Mouse (Mus musculus): ENCODE data around the gene Nusap1. TPM values are rescaled to one million over a fixed set of nuclear protein-coding genes. Genes with fewer than 3 reads are reported as not detected.

Gene Nusap1
- 29.6 and 35.9 TPM in 2 replicates for polyA plus RNA-seq (2015; fragmentation: Nextera tagmentation; extraction: Ambion mirVana)

- Histone ChIP-seq H3K9ac (replicated peaks; ENCODE audit: low read depth, low read length) (peak within 1 kb of the TSS; percentile 39), H3K4me3 (replicated peaks; ENCODE audit: low read length) (peak within 1 kb of the TSS; percentile 58), H3K36me3 (ENCODE audit: control insufficient read depth, insufficient read depth) (no peaks in the 10 kb centered on the region), H3K27ac (ENCODE audit: low read length) (no peak within 1 kb of the TSS), H3K27me3 (replicated peaks; ENCODE audit: control insufficient read depth, insufficient read depth, low read length) (no peaks in the 10 kb centered on the region), H3K4me1 (replicated peaks; ENCODE audit: control insufficient read depth, insufficient read depth, low read length) (peaks cover 12% of the 10 kb centered on the region), H3K4me2 (ENCODE audit: low read length) (peak within 1 kb of the TSS; percentile 78), H3K9me3 (ENCODE audit: control insufficient read depth, low read length) (no peaks in the 10 kb centered on the region)
- WGBS, result under 1% methylated on average over 55 of the region's 55 CpGs
- peak; percentile 100 for ATAC-seq
Measured at GRCm38 (mm10) chr2:119618199-119618982, at the start of gene Nusap1, which contains the start of gene Oip5. Gene Nusap1 (plus strand): TSS chr2:119618298. Gene Oip5 (minus strand): TSS chr2:119618469.

GRCm38 (mm10) chr2:119572471-119572870 lies 45.6 kb upstream of the Nusap1 start:
- H3K36me3 ChIP-seq (ENCODE audit: control insufficient read depth, insufficient read depth), result peaks cover 6% of the 10 kb centered on the region
- H3K9ac ChIP-seq (replicated peaks; ENCODE audit: low read depth, low read length), result no peak overlapping the region
- H3K27ac ChIP-seq (ENCODE audit: low read length), result no peak overlapping the region
- H3K4me2 ChIP-seq (ENCODE audit: low read length), result no peak overlapping the region
- no peaks in the 10 kb centered on the region for H3K4me1 ChIP-seq (replicated peaks; ENCODE audit: control insufficient read depth, insufficient read depth, low read length)
- H3K27me3 ChIP-seq (replicated peaks; ENCODE audit: control insufficient read depth, insufficient read depth, low read length), result no peaks in the 10 kb centered on the region
- no peak for ATAC-seq
- WGBS, result 100% methylated on average over 1 of the region's 1 CpGs
- H3K4me3 ChIP-seq (replicated peaks; ENCODE audit: low read length), result no peak overlapping the region
- H3K9me3 ChIP-seq (ENCODE audit: control insufficient read depth, low read length), result no peaks in the 10 kb centered on the region

GRCm38 (mm10) chr2:119581571-119581970 lies 36.5 kb upstream of the Nusap1 start:
- Histone ChIP-seq H3K27me3 (replicated peaks; ENCODE audit: control insufficient read depth, insufficient read depth, low read length) (no peaks in the 10 kb centered on the region), H3K4me2 (ENCODE audit: low read length) (no peak overlapping the region), H3K27ac (ENCODE audit: low read length) (no peak overlapping the region), H3K9me3 (ENCODE audit: control insufficient read depth, low read length) (no peaks in the 10 kb centered on the region), H3K4me3 (replicated peaks; ENCODE audit: low read length) (no peak overlapping the region), H3K9ac (replicated peaks; ENCODE audit: low read depth, low read length) (no peak overlapping the region), H3K36me3 (ENCODE audit: control insufficient read depth, insufficient read depth) (peaks cover 3% of the 10 kb centered on the region), H3K4me1 (replicated peaks; ENCODE audit: control insufficient read depth, insufficient read depth, low read length) (no peaks in the 10 kb centered on the region)
- no peak for ATAC-seq
- WGBS, result 97% methylated on average over 3 of the region's 3 CpGs

GRCm38 (mm10) chr2:119583439-119583838 lies 34.7 kb upstream of the Nusap1 start:
- Histone ChIP-seq H3K4me1 (replicated peaks; ENCODE audit: control insufficient read depth, insufficient read depth, low read length) (no peaks in the 10 kb centered on the region), H3K27ac (ENCODE audit: low read length) (no peak overlapping the region), H3K36me3 (ENCODE audit: control insufficient read depth, insufficient read depth) (peaks cover 3% of the 10 kb centered on the region; the same call in 1 of the 2 replicates), H3K9ac (replicated peaks; ENCODE audit: low read depth, low read length) (no peak overlapping the region), H3K4me3 (replicated peaks; ENCODE audit: low read length) (no peak overlapping the region), H3K9me3 (ENCODE audit: control insufficient read depth, low read length) (no peaks in the 10 kb centered on the region), H3K4me2 (ENCODE audit: low read length) (no peak overlapping the region), H3K27me3 (replicated peaks; ENCODE audit: control insufficient read depth, insufficient read depth, low read length) (no peaks in the 10 kb centered on the region)
- ATAC-seq, result no peak
- 23% methylated on average over 2 of the region's 2 CpGs for WGBS

GRCm38 (mm10) chr2:119584282-119584681 lies 33.8 kb upstream of the Nusap1 start:
- Histone ChIP-seq H3K9me3 (ENCODE audit: control insufficient read depth, low read length) (no peaks in the 10 kb centered on the region), H3K4me2 (ENCODE audit: low read length) (no peak overlapping the region), H3K4me3 (replicated peaks; ENCODE audit: low read length) (no peak overlapping the region), H3K4me1 (replicated peaks; ENCODE audit: control insufficient read depth, insufficient read depth, low read length) (no peaks in the 10 kb centered on the region), H3K27me3 (replicated peaks; ENCODE audit: control insufficient read depth, insufficient read depth, low read length) (no peaks in the 10 kb centered on the region), H3K27ac (ENCODE audit: low read length) (no peak overlapping the region), H3K9ac (replicated peaks; ENCODE audit: low read depth, low read length) (no peak overlapping the region), H3K36me3 (ENCODE audit: control insufficient read depth, insufficient read depth) (peaks cover 3% of the 10 kb centered on the region; the same call in 1 of the 2 replicates)
- no peak for ATAC-seq
- 93% methylated on average over 8 of the region's 8 CpGs for WGBS

- H3K9me3 ChIP-seq (ENCODE audit: control insufficient read depth, low read length), result no peaks in the 10 kb centered on the region
- no peak overlapping the region for H3K9ac ChIP-seq (replicated peaks; ENCODE audit: low read depth, low read length)
- H3K4me3 ChIP-seq (replicated peaks; ENCODE audit: low read length), result no peak overlapping the region
- ATAC-seq, result no peak
- no peaks in the 10 kb centered on the region for H3K4me1 ChIP-seq (replicated peaks; ENCODE audit: control insufficient read depth, insufficient read depth, low read length)
- no peaks in the 10 kb centered on the region for H3K36me3 ChIP-seq (ENCODE audit: control insufficient read depth, insufficient read depth)
- H3K27ac ChIP-seq (ENCODE audit: low read length), result no peak overlapping the region
- WGBS, result 14% methylated on average over 4 of the region's 4 CpGs
- H3K4me2 ChIP-seq (ENCODE audit: low read length), result no peak overlapping the region
- H3K27me3 ChIP-seq (replicated peaks; ENCODE audit: control insufficient read depth, insufficient read depth, low read length), result no peaks in the 10 kb centered on the region
Measured at GRCm38 (mm10) chr2:119587383-119587782, 30.7 kb upstream of the Nusap1 start.

- ATAC-seq, result no peak
- no peaks in the 10 kb centered on the region for H3K36me3 ChIP-seq (ENCODE audit: control insufficient read depth, insufficient read depth)
- 93% methylated on average over 3 of the region's 3 CpGs for WGBS
- no peak overlapping the region for H3K9ac ChIP-seq (replicated peaks; ENCODE audit: low read depth, low read length)
- H3K9me3 ChIP-seq (ENCODE audit: control insufficient read depth, low read length), result no peaks in the 10 kb centered on the region
- H3K4me2 ChIP-seq (ENCODE audit: low read length), result no peak overlapping the region
- H3K27ac ChIP-seq (ENCODE audit: low read length), result no peak overlapping the region
- peaks cover 18% of the 10 kb centered on the region for H3K4me1 ChIP-seq (replicated peaks; ENCODE audit: control insufficient read depth, insufficient read depth, low read length)
- H3K4me3 ChIP-seq (replicated peaks; ENCODE audit: low read length), result no peak overlapping the region
- H3K27me3 ChIP-seq (replicated peaks; ENCODE audit: control insufficient read depth, insufficient read depth, low read length), result no peaks in the 10 kb centered on the region
Measured at GRCm38 (mm10) chr2:119591247-119591646, 26.9 kb upstream of the Nusap1 start.

GRCm38 (mm10) chr2:119593765-119594112 lies 24.4 kb upstream of the Nusap1 start:
- Histone ChIP-seq H3K9me3 (ENCODE audit: control insufficient read depth, low read length) (no peaks in the 10 kb centered on the region), H3K27ac (ENCODE audit: low read length) (peak overlapping the region; percentile 75), H3K27me3 (replicated peaks; ENCODE audit: control insufficient read depth, insufficient read depth, low read length) (no peaks in the 10 kb centered on the region), H3K4me2 (ENCODE audit: low read length) (peak overlapping the region; percentile 41), H3K9ac (replicated peaks; ENCODE audit: low read depth, low read length) (no peak overlapping the region), H3K4me1 (replicated peaks; ENCODE audit: control insufficient read depth, insufficient read depth, low read length) (peaks cover 36% of the 10 kb centered on the region), H3K4me3 (replicated peaks; ENCODE audit: low read length) (peak overlapping the region; percentile 98), H3K36me3 (ENCODE audit: control insufficient read depth, insufficient read depth) (peaks cover 5% of the 10 kb centered on the region; the same call in 1 of the 2 replicates)
- 7% methylated on average over 7 of the region's 7 CpGs for WGBS
- ATAC-seq, result peak; percentile 19

GRCm38 (mm10) chr2:119594113-119594981 lies 23.8 kb upstream of the Nusap1 start:
- Histone ChIP-seq H3K36me3 (ENCODE audit: control insufficient read depth, insufficient read depth) (peaks cover 5% of the 10 kb centered on the region), H3K9me3 (ENCODE audit: control insufficient read depth, low read length) (no peaks in the 10 kb centered on the region), H3K27ac (ENCODE audit: low read length) (peak overlapping the region; percentile 81), H3K27me3 (replicated peaks; ENCODE audit: control insufficient read depth, insufficient read depth, low read length) (no peaks in the 10 kb centered on the region), H3K4me2 (ENCODE audit: low read length) (peak overlapping the region; percentile 77), H3K4me1 (replicated peaks; ENCODE audit: control insufficient read depth, insufficient read depth, low read length) (peaks cover 37% of the 10 kb centered on the region), H3K9ac (replicated peaks; ENCODE audit: low read depth, low read length) (peak overlapping the region; percentile 98), H3K4me3 (replicated peaks; ENCODE audit: low read length) (peak overlapping the region; percentile 98)
- WGBS, result under 1% methylated on average over 57 of the region's 61 CpGs
- ATAC-seq, result peak; percentile 98

Data from forebrain, embryonic 16.5 days (tissue).